Mouse (Mus musculus) thymus, postnatal 36 days (tissue): ENCODE results near the gene Errfi1.

Experiments used
- DNase-seq, 2 experiments: peaks; one replicate each; pipeline ENCODE4 v3.0.0; 2022; ENCODE audit warnings: mixed read lengths in 2 of 2

Gene Errfi1

GRCm38 (mm10) chr4:150849964-150850363 is 3.8 kb upstream of the Errfi1 start:
- DNase-seq, result no peak

GRCm38 (mm10) chr4:150850893-150851292 is 2.8 kb upstream of the Errfi1 start:
- no peak for DNase-seq

GRCm38 (mm10) chr4:150852045-150852444 is 1.7 kb upstream of the Errfi1 start:
- no peak for DNase-seq

- DNase-seq, result no peak
Measured at GRCm38 (mm10) chr4:150852479-150852878, 1.2 kb upstream of the Errfi1 start.

GRCm38 (mm10) chr4:150854839-150855246 is 1.1 kb downstream of the Errfi1 start:
- DNase-seq, result peak; percentile 95 to 98

GRCm38 (mm10) chr4:150855346-150855745 is 1.6 kb downstream of the Errfi1 start:
- no peak for DNase-seq

- no peak for DNase-seq
Measured at GRCm38 (mm10) chr4:150860526-150860925, 6.8 kb downstream of the Errfi1 start.

GRCm38 (mm10) chr4:150861161-150861560 is 7.4 kb downstream of the Errfi1 start:
- no peak for DNase-seq

GRCm38 (mm10) chr4:150862626-150863375 is 9.1 kb downstream of the Errfi1 start:
- DNase-seq, result no peak

- DNase-seq, result no peak
Measured at GRCm38 (mm10) chr4:150865371-150865770, 11.7 kb downstream of the Errfi1 start.

GRCm38 (mm10) chr4:150866069-150866468 is 12.3 kb downstream of the Errfi1 start:
- DNase-seq, result no peak

GRCm38 (mm10) chr4:150866494-150866893 is 12.8 kb downstream of the Errfi1 start:
- DNase-seq, result no peak

- no peak for DNase-seq
Measured at GRCm38 (mm10) chr4:150868161-150868560, 14.4 kb downstream of the Errfi1 start.

- DNase-seq, result no peak
Measured at GRCm38 (mm10) chr4:150868859-150869258, 15.1 kb downstream of the Errfi1 start.

GRCm38 (mm10) chr4:150869276-150870197 is 15.8 kb downstream of the Errfi1 start:
- DNase-seq, result no peak

- no peak for DNase-seq
Measured at GRCm38 (mm10) chr4:150870963-150871391, 17.3 kb downstream of the Errfi1 start.

- DNase-seq, result no peak
Measured at GRCm38 (mm10) chr4:150871392-150872138, 17.8 kb downstream of the Errfi1 start.

- no peak for DNase-seq
Measured at GRCm38 (mm10) chr4:150872139-150872651, 18.5 kb downstream of the Errfi1 start.

GRCm38 (mm10) chr4:150872681-150873080 is 19.0 kb downstream of the Errfi1 start:
- no peak for DNase-seq

GRCm38 (mm10) chr4:150874416-150874815 is 20.7 kb downstream of the Errfi1 start:
- peak in 1 of 2 experiments; percentile 29 for DNase-seq

GRCm38 (mm10) chr4:150875393-150875792 is 21.7 kb downstream of the Errfi1 start:
- no peak for DNase-seq

- no peak for DNase-seq
Measured at GRCm38 (mm10) chr4:150879631-150880030, 25.9 kb downstream of the Errfi1 start.

- DNase-seq, result no peak
Measured at GRCm38 (mm10) chr4:150880364-150880763, 26.6 kb downstream of the Errfi1 start.
